Mouse (Mus musculus) heart, embryonic 11.5 days (tissue): ENCODE results near the gene Notch1. TPM values are rescaled to one million over a fixed set of nuclear protein-coding genes. Genes with fewer than 3 reads are reported as not detected.

Source experiments
- ATAC-seq: fragments of 200-750 bp; cut with Nextera tagmentation; replicated peaks from 2 replicates; pipeline ENCODE4 v1.8.0; 2017; ENCODE audit warnings: moderate library complexity; ENCODE audit not compliant: insufficient number of reproducible peaks, low FRiP score, low TSS enrichment
- H3K27ac ChIP-seq: fragments of 300-500 bp; sonication (generic); 2 replicates; pipeline ENCODE4 v1.5.1; 2014; ENCODE audit warnings: mild to moderate bottlenecking, low read depth, low read length
- H3K27me3 ChIP-seq: fragments of 300-500 bp; sonication (generic); 2 replicates; pipeline ENCODE4 v1.6.1; 2014; ENCODE audit warnings: mild to moderate bottlenecking, low read length, mixed read lengths; ENCODE audit not compliant: control insufficient read depth, insufficient read depth
- H3K36me3 ChIP-seq: fragments of 300-500 bp; sonication (generic); 2 replicates; pipeline ENCODE4 v1.6.1; 2014; ENCODE audit warnings: mild to moderate bottlenecking, low read length, moderate library complexity, mixed read lengths; ENCODE audit not compliant: control insufficient read depth, insufficient read depth
- H3K4me1 ChIP-seq: fragments of 300-500 bp; sonication (generic); 2 replicates; pipeline ENCODE4 v1.6.1; 2014; ENCODE audit warnings: low read length; ENCODE audit not compliant: control insufficient read depth, insufficient read depth
- H3K4me2 ChIP-seq: fragments of 300-500 bp; sonication (generic); 2 replicates; pipeline ENCODE4 v1.6.1; 2014; ENCODE audit warnings: mild to moderate bottlenecking, moderate library complexity
- H3K4me3 ChIP-seq: fragments of 300-500 bp; sonication (generic); 2 replicates; pipeline ENCODE4 v1.5.1; 2014; ENCODE audit warnings: low read depth, low read length
- H3K9ac ChIP-seq: fragments of 300-500 bp; sonication (generic); 2 replicates; pipeline ENCODE4 v1.6.1; 2014; ENCODE audit warnings: mild to moderate bottlenecking, low read depth, low read length, moderate library complexity
- H3K9me3 ChIP-seq: fragments of 300-500 bp; sonication (generic); replicated peaks from 2 replicates; pipeline ENCODE4 v1.6.1; 2016; ENCODE audit warnings: low read length; ENCODE audit not compliant: control insufficient read depth
- WGBS: fragments of 180-500 bp; shearing (Covaris S2); extraction: QIAGEN DNeasy Blood & Tissue Kit; methylation state at CpG from one replicate; pipeline ENCODE4 v1.1.7; 2014; ENCODE audit not compliant: insufficient replicate concordance; 5-methylcytosine and 5-hydroxymethylcytosine counted together
- polyA plus RNA-seq: library from polyadenylated mRNA; unstranded; fragments of >200 nt; fragmentation: Nextera tagmentation; extraction: Ambion mirVana; gene quantifications from 2 replicates; pipeline ENCODE4 v1.2.1, GENCODE M21; 2014

Notch1 gene
- polyA plus RNA-seq, 1 experiment from 2014 or later: 23.5 TPM

- H3K27ac ChIP-seq: peak overlapping the region; percentile 90; the same call in 1 of the 2 replicates
- 0 out of 2 replicates have a peak overlapping the region, but pooled peaks have one; percentile 16 for H3K9ac ChIP-seq
- H3K4me2 ChIP-seq: peak overlapping the region; percentile 12
- H3K9me3 ChIP-seq: no peaks in the 10 kb centered on the region
- no peak overlapping the region for H3K4me3 ChIP-seq
- H3K36me3 ChIP-seq: no peaks in the 10 kb centered on the region
- peaks cover 15% of the 10 kb centered on the region for H3K27me3 ChIP-seq
- 12% methylated on average over 6 of the region's 6 CpGs for WGBS
- H3K4me1 ChIP-seq: peaks cover 24% of the 10 kb centered on the region
- no peak for ATAC-seq
Measured at GRCm38 (mm10) chr2:26507961-26508391, 8.5 kb downstream of the Notch1 start.

DNA sequence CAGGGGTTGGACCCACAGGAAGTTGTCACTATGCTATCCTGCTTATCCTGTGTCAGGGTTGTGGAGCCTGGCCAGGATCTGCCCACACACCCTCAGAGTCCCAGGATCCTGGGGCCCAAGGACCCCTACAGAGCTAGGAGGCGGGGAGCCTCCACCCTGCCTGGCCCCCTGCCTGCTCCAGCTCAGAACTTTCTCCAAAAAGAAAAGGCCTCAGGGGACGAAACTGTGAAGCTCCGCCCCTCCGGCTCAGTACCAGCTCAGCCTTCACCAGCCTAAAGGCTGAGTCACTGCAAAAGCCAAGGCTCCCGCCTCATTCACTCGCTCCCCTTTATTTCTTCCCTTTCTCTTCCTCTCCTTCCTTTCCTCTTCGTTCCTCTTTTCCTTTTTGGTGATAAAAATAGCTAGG is 9.0 kb downstream of the Notch1 start:
- H3K36me3 ChIP-seq: no peaks in the 10 kb centered on the region
- H3K4me3 ChIP-seq: no peak overlapping the region
- WGBS: 10% methylated on average over 7 of the region's 7 CpGs
- H3K9ac ChIP-seq: 0 out of 2 replicates have a peak overlapping the region, but pooled peaks have one; percentile 54
- ATAC-seq: no peak
- H3K27me3 ChIP-seq: peaks cover 20% of the 10 kb centered on the region
- peak overlapping the region; percentile 90 for H3K27ac ChIP-seq
- H3K9me3 ChIP-seq: no peaks in the 10 kb centered on the region
- H3K4me1 ChIP-seq: peaks cover 24% of the 10 kb centered on the region
- H3K4me2 ChIP-seq: peak overlapping the region; percentile 12

GRCm38 (mm10) chr2:26506746-26507280 is 9.7 kb downstream of the Notch1 start:
- 87% methylated on average over 3 of the region's 3 CpGs for WGBS
- Histone ChIP-seq H3K4me2 (no peak overlapping the region), H3K27me3 (peaks cover 25% of the 10 kb centered on the region), H3K9me3 (no peaks in the 10 kb centered on the region), H3K4me1 (peaks cover 25% of the 10 kb centered on the region), H3K36me3 (no peaks in the 10 kb centered on the region), H3K27ac (peak overlapping the region; percentile 90), H3K9ac (no peak overlapping the region), H3K4me3 (no peak overlapping the region)
- ATAC-seq: no peak

GRCm38 (mm10) chr2:26504772-26505480 is 11.5 kb downstream of the Notch1 start:
- peaks cover 32% of the 10 kb centered on the region for H3K4me1 ChIP-seq

GRCm38 (mm10) chr2:26503661-26504575 is 12.5 kb downstream of the Notch1 start:
- peak; percentile 83 for ATAC-seq
- H3K36me3 ChIP-seq: peaks cover 3% of the 10 kb centered on the region; the same call in 1 of the 2 replicates

More at GRCm38 (mm10) chr2:26504772-26505480, 11.5 kb downstream of the Notch1 start:
- Histone ChIP-seq H3K4me2 (peak overlapping the region; percentile 88; the same call in 1 of the 2 replicates), H3K27ac (no peak overlapping the region), H3K36me3 (peaks cover 3% of the 10 kb centered on the region; the same call in 1 of the 2 replicates), H3K27me3 (peaks cover 36% of the 10 kb centered on the region), H3K9me3 (no peaks in the 10 kb centered on the region), H3K4me3 (no peak overlapping the region), H3K9ac (no peak overlapping the region)
- no peak for ATAC-seq
- WGBS: 61% methylated on average over 9 of the region's 9 CpGs

GRCm38 (mm10) chr2:26502863-26503631 is 13.4 kb downstream of the Notch1 start:
- Histone ChIP-seq H3K27ac (peak overlapping the region; percentile 74), H3K9ac (peak overlapping the region; percentile 85), H3K27me3 (peaks cover 36% of the 10 kb centered on the region), H3K4me1 (peaks cover 45% of the 10 kb centered on the region), H3K9me3 (no peaks in the 10 kb centered on the region), H3K36me3 (peaks cover 3% of the 10 kb centered on the region; the same call in 1 of the 2 replicates), H3K4me2 (peak overlapping the region; percentile 88), H3K4me3 (peak overlapping the region; percentile 73)
- WGBS: under 1% methylated on average over 57 of the region's 57 CpGs
- no peak for ATAC-seq

More at GRCm38 (mm10) chr2:26503661-26504575, 12.5 kb downstream of the Notch1 start:
- H3K4me2 ChIP-seq: peak overlapping the region; percentile 88
- peak overlapping the region; percentile 74 for H3K27ac ChIP-seq
- H3K4me3 ChIP-seq: peak overlapping the region; percentile 73
- peaks cover 40% of the 10 kb centered on the region for H3K4me1 ChIP-seq
- peaks cover 36% of the 10 kb centered on the region for H3K27me3 ChIP-seq
- no peaks in the 10 kb centered on the region for H3K9me3 ChIP-seq
- 1% methylated on average over 59 of the region's 59 CpGs for WGBS
- peak overlapping the region; percentile 85 for H3K9ac ChIP-seq

- 1% methylated on average over 33 of the region's 33 CpGs for WGBS
- Histone ChIP-seq H3K9ac (peak overlapping the region; percentile 85), H3K27ac (peak overlapping the region; percentile 74), H3K36me3 (peaks cover 3% of the 10 kb centered on the region; the same call in 1 of the 2 replicates), H3K4me3 (peak overlapping the region; percentile 73), H3K4me1 (peaks cover 43% of the 10 kb centered on the region), H3K27me3 (peaks cover 36% of the 10 kb centered on the region), H3K9me3 (no peaks in the 10 kb centered on the region), H3K4me2 (peak overlapping the region; percentile 88)
- no peak for ATAC-seq
Measured at GRCm38 (mm10) chr2:26502299-26502862, 14.1 kb downstream of the Notch1 start.
